Mouse (Mus musculus) neutrophil, adult 5-6 weeks (primary cell): Measurements from ENCODE around the gene Stxbp6. TPM values are rescaled to one million over a fixed set of nuclear protein-coding genes. Genes with fewer than 3 reads are reported as not detected.
"Not testable (repeated sequence)": the region's sequence is repeated elsewhere in the genome, so short reads cannot be mapped to it uniquely, and the experiment has no call there.

Experiments used
- ATAC-seq: fragments of 151-379, 151-347 bp; 2 replicates; pipeline ENCODE4 v1.8.0; 2017; ENCODE audit warnings: mild to moderate bottlenecking, moderate TSS enrichment; ENCODE audit not compliant: insufficient number of reproducible peaks, poor library complexity, low FRiP score, severe bottlenecking; ENCODE audit errors: extremely low read depth
- total RNA-seq: library from RNA; stranded (forward); fragments of 200-1000 nt; gene quantifications from 2 replicates; pipeline ENCODE4 v1.2.3, GENCODE M21; 2017

Stxbp6 gene
- total RNA-seq = 3.4 and 3.7 TPM in 2 replicates

- ATAC-seq = no peak
Observed at GRCm38 (mm10) chr12:45074611-45075342, at the start of gene Stxbp6. Stxbp6 (minus strand) TSS chr12:45074709.

- ATAC-seq = not testable (repeated sequence)
Observed at GRCm38 (mm10) chr12:45102954-45103353, 28.4 kb upstream of the Stxbp6 start.

GRCm38 (mm10) chr12:45093732-45094131 is 19.2 kb upstream of the Stxbp6 start:
- ATAC-seq = no peak

GRCm38 (mm10) chr12:45092444-45092843 is 17.9 kb upstream of the Stxbp6 start:
- ATAC-seq = no peak

- no peak for ATAC-seq
Observed at GRCm38 (mm10) chr12:45083145-45083475, 8.6 kb upstream of the Stxbp6 start.

GRCm38 (mm10) chr12:45082379-45083144 is 8.1 kb upstream of the Stxbp6 start:
- no peak for ATAC-seq

GRCm38 (mm10) chr12:45081617-45082016 is 7.1 kb upstream of the Stxbp6 start:
- ATAC-seq = no peak

DNA sequence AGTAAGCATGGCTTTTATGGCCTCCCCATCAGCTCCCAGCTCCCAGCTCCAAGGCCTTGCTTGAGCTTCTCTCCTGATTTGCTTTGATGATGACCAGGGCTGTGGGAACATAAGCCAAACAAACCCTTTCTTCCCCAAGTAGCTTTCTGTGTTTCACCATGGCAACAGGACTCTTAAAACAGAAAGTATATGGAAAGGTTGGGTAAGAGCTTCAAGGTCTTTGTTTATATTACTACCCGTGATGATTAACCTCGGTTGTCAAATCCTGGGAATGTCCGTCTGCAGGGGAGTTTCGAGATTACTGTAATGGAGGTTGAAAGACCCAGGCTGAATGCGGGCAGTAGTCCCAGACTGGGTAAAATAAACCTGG is 6.2 kb upstream of the Stxbp6 start:
- no peak for ATAC-seq

DNA sequence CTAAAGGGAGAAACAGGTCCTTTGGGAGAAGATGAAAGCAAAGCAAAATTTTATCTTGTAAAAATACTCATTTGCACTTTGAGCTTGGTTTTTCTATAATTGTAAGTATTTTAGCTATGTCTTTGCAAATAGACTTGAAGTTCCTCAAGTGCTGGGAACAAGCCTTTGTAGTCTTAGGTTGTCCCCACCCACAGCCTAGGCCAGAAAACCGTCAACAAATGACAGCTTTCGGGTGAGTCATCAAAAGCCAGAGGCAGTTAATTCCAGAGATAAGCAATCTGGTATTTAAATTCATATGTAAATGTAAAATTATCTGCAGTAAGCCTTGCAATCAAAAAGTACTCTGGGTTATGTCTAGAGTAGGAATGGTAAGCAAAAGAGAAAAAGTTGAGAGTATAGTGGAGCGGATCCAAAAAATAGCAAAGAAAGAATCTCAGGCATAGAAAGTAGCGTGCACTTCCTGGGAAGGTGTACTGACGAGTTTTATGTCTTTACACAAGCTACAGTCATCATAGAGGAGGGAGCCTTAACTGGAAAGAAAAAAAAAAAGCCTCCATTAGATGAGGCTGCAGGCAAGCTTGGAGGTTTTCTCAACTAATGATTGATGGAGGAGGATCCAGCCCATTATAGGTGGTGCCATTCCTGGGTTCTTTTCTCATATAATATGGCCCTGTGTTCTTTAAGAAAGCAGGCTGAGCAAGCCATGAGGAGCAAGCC is 5.7 kb upstream of the Stxbp6 start:
- ATAC-seq = no peak

DNA sequence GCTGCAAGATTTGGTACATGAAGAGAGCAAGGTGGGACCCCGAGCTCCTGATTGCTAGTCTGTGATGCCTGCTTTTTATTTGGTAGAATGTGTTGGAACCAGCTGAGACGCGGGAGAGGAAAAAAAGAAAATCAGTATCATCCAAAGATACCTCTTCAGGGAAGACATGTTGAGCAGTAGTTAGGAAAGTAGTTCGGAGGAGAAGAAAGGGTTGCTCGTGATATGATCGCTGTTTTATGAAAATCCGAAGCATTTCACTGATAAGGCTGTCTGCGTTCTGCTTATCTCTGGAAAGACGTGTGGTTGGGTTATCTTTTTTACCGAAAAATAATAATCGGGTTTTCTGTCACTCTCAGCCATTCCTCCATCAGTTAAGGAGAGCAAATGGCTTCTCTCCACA is 1.1 kb upstream of the Stxbp6 start:
- ATAC-seq = no peak

- no peak for ATAC-seq
Observed at GRCm38 (mm10) chr12:45074042-45074601, 387 bp downstream of the Stxbp6 start.

GRCm38 (mm10) chr12:45073331-45074041 is 1.0 kb downstream of the Stxbp6 start:
- ATAC-seq = no peak

DNA sequence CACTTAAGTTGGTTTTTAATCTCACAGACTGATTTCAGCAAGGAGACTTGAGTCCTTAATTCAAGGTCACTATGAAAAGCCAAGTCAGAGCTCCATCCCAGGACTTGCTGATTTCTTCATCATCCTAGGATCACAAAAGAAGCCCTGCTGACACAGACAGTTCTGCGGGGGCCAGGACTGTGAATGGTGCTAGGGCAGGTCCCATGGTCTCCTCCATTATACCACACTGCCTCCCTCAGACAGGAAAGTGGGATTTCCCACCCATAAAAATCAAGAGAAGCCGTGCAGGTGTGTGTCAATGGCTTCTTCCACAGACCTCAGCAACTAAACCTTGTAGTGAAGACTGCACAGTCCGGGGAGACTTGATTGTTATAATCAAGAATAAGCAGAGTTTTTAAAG is 2.3 kb downstream of the Stxbp6 start:
- ATAC-seq = no peak

- ATAC-seq = no peak
Observed at GRCm38 (mm10) chr12:45070186-45070585, 4.3 kb downstream of the Stxbp6 start.

DNA sequence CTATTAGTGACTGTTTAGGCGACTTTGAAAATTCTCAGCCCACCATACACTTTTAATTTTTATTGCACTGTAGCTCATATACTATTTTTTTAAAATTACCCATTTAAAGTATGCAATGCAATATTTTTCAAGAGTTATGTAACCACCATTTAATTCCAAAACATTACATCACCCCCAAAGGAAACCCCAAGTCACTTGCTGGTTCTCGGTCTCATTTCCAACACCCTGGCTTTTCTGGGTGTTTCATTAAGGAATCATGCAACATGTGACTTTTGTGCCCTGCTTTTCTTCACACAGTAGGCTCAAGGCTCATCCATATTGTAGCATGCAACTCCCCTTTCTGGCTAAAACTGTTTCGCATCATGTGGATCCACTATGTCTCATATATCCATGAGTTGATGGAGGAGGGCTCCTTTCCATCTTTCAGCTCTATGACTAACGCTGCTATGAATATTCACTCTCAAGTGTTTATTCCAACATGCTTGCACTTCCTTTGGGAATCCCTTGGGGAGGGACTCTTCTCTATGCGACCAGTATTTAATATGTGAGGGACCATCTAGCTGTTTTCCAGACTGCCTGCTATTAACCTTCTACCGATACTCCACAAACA is 6.3 kb downstream of the Stxbp6 start:
- no peak for ATAC-seq

DNA sequence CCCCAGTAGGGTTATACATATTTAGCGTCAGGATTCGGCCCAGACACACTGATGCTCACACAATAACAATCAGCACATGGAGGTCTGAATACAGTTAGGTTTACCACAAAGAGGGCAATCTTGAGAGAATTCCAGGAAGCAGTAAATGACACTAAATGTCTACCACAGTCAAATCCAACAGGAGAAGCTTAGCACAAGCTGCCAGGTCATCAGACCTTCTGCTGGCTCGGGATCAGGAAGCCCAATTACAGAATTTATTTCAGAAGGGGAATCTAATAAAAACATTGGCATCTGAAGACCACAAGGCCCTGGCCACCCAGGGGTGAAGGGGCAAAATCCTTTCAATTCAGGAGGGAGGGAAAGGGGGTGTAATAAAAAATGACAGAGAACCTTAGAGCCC is 6.8 kb downstream of the Stxbp6 start:
- ATAC-seq = no peak

GRCm38 (mm10) chr12:45067047-45067685 is 7.3 kb downstream of the Stxbp6 start:
- no peak for ATAC-seq

GRCm38 (mm10) chr12:45063606-45064005 is 10.9 kb downstream of the Stxbp6 start:
- no peak for ATAC-seq
